In the genomic region with DNA sequence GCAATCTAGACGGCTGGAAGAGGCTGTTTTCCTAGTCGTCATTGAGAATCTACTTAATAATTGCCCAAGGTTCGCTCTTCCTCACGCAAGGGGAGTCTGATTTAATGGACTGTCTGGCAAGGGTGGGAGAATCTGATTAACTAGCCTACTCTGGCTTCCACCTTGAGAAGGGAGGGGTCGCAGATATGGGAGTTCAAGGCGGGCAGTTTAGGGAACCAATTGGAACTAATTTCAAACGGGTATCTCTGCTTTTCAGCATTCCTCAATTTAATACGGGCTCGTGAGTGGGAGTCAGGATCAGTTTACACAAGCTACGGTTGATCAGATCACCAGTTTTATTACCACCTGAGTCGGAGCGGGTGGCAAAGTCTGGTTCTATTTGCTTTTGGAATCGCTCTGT, we compare ENCODE assay signal across 10 mouse cellular contexts. TPM values are rescaled to one million over a fixed set of nuclear protein-coding genes. Genes with fewer than 3 reads are reported as not detected.
DNase-seq lines count a peak whose midpoint lies in the region; ATAC-seq and TF ChIP-seq lines count a peak whose summit lies in the region.
"Had no signal": no experiment of that assay in that cellular context is flagged by ENCODE, and none has a peak within 500 bp of the region (broad histone marks: within the 10 kb centered on the region; RNA-seq: fewer than 3 reads in every experiment).

No protein-coding gene starts in this region.

- no peaks in the 10 kb centered on the region for H3K4me1 ChIP-seq in forebrain, embryonic 14.5 days (ENCODE audit: control insufficient read depth, insufficient read depth, low read length)
- no peaks in the 10 kb centered on the region for H3K4me1 ChIP-seq in forebrain, embryonic 15.5 days
- no peaks in the 10 kb centered on the region for H3K4me1 ChIP-seq in lung, postnatal 0 days (ENCODE audit: insufficient read depth, low read depth, low read length)
- H3K4me1 ChIP-seq in intestine, postnatal 0 days (replicated peaks; ENCODE audit: control insufficient read depth, insufficient read depth, low read length) = peaks cover 2% of the 10 kb centered on the region; the same call in 1 of the 2 replicates
- peaks cover 10% of the 10 kb centered on the region; the same call in 1 of the 2 replicates for H3K4me1 ChIP-seq in stomach, embryonic 14.5 days (ENCODE audit: control insufficient read depth, insufficient read depth, low read length)

- no peak overlapping the region for H3K27ac ChIP-seq in forebrain, embryonic 14.5 days (ENCODE audit: low read depth, low read length)
- no peak overlapping the region for H3K27ac ChIP-seq in forebrain, embryonic 15.5 days (replicated peaks)
- H3K27ac ChIP-seq in lung, postnatal 0 days (ENCODE audit: low read length) = no peak overlapping the region
- no peak overlapping the region for H3K27ac ChIP-seq in intestine, postnatal 0 days (ENCODE audit: low read depth, low read length)
- no peak overlapping the region for H3K27ac ChIP-seq in stomach, embryonic 14.5 days (ENCODE audit: low read length)

- peak overlapping the region; percentile 5; the same call in 1 of the 2 replicates for H3K4me2 ChIP-seq in forebrain, embryonic 14.5 days (ENCODE audit: low read length)
- no peak overlapping the region for H3K4me2 ChIP-seq in forebrain, embryonic 15.5 days (replicated peaks)
- H3K4me2 ChIP-seq in lung, postnatal 0 days (replicated peaks; ENCODE audit: low read depth, low read length) = peak overlapping the region; percentile 30
- H3K4me2 ChIP-seq in intestine, postnatal 0 days (replicated peaks; ENCODE audit: low read depth) = peak overlapping the region; percentile 48
- peak overlapping the region; percentile 30 for H3K4me2 ChIP-seq in stomach, embryonic 14.5 days (replicated peaks; ENCODE audit: low read depth, low read length)

- H3K36me3 ChIP-seq in forebrain, embryonic 14.5 days (ENCODE audit: control insufficient read depth, insufficient read depth, low read length) = no peaks in the 10 kb centered on the region
- no peaks in the 10 kb centered on the region for H3K36me3 ChIP-seq in forebrain, embryonic 15.5 days
- no peaks in the 10 kb centered on the region for H3K36me3 ChIP-seq in lung, postnatal 0 days (ENCODE audit: insufficient read depth, low read length)
- H3K36me3 ChIP-seq in intestine, postnatal 0 days (ENCODE audit: control insufficient read depth, insufficient read depth) = no peaks in the 10 kb centered on the region
- H3K36me3 ChIP-seq in stomach, embryonic 14.5 days (ENCODE audit: control insufficient read depth, insufficient read depth, low read length) = no peaks in the 10 kb centered on the region

- no peaks in the 10 kb centered on the region for H3K9me3 ChIP-seq in forebrain, embryonic 14.5 days (replicated peaks; ENCODE audit: control insufficient read depth, low read length)
- H3K9me3 ChIP-seq in forebrain, embryonic 15.5 days = no peaks in the 10 kb centered on the region
- H3K9me3 ChIP-seq in lung, postnatal 0 days (ENCODE audit: low read length) = no peaks in the 10 kb centered on the region
- H3K9me3 ChIP-seq in intestine, postnatal 0 days (ENCODE audit: control insufficient read depth) = no peaks in the 10 kb centered on the region
- H3K9me3 ChIP-seq in stomach, embryonic 14.5 days (ENCODE audit: control insufficient read depth, low read depth, low read length) = peaks cover 4% of the 10 kb centered on the region; the same call in 1 of the 2 replicates

- H3K27me3 ChIP-seq in forebrain, embryonic 14.5 days (replicated peaks; ENCODE audit: control insufficient read depth, insufficient read depth, low read length) = peaks cover 26% of the 10 kb centered on the region
- H3K27me3 ChIP-seq in forebrain, embryonic 15.5 days = peaks cover 26% of the 10 kb centered on the region
- no peaks in the 10 kb centered on the region for H3K27me3 ChIP-seq in lung, postnatal 0 days (replicated peaks; ENCODE audit: insufficient read depth, low read length)
- H3K27me3 ChIP-seq in intestine, postnatal 0 days (replicated peaks; ENCODE audit: control insufficient read depth, insufficient read depth, low read length) = peaks cover 4% of the 10 kb centered on the region; the same call in 1 of the 2 replicates
- H3K27me3 ChIP-seq in stomach, embryonic 14.5 days (ENCODE audit: control insufficient read depth, insufficient read depth, low read length) = no peaks in the 10 kb centered on the region

- WGBS in forebrain, embryonic 14.5 days = 3% methylated on average over 13 of the region's 13 CpGs
- 2% methylated on average over 13 of the region's 13 CpGs for WGBS in forebrain, embryonic 15.5 days
- WGBS in lung, postnatal 0 days = 1% methylated on average over 13 of the region's 13 CpGs
- 3% methylated on average over 13 of the region's 13 CpGs for WGBS in intestine, postnatal 0 days
- WGBS in stomach, embryonic 14.5 days = under 1% methylated on average over 13 of the region's 13 CpGs

- ATAC-seq in forebrain, embryonic 14.5 days = no peak
- ATAC-seq in forebrain, embryonic 15.5 days (replicated peaks) = no peak
- no peak for ATAC-seq in lung, postnatal 0 days
- no peak for ATAC-seq in intestine, postnatal 0 days
- no peak for ATAC-seq in stomach, embryonic 14.5 days (ENCODE audit: insufficient number of reproducible peaks, insufficient read depth, low FRiP score, low read depth)
- ATAC-seq: inflammation-experienced regulatory T-cells, adult 6 months had no signal

- no peak overlapping the region for H3K4me3 ChIP-seq in forebrain, embryonic 14.5 days (ENCODE audit: low read depth, low read length)
- no peak overlapping the region for H3K4me3 ChIP-seq in forebrain, embryonic 15.5 days
- H3K4me3 ChIP-seq in lung, postnatal 0 days (ENCODE audit: low read depth, low read length) = no peak overlapping the region
- peak overlapping the region; percentile 16; the same call in 1 of the 2 replicates for H3K4me3 ChIP-seq in intestine, postnatal 0 days (ENCODE audit: low read depth, low read length)
- H3K4me3 ChIP-seq in stomach, embryonic 14.5 days (ENCODE audit: low read depth, low read length) = no peak overlapping the region
- H3K4me3 ChIP-seq: erythroblast, embryonic 14.5 days had no signal

- H3K9ac ChIP-seq in forebrain, embryonic 14.5 days (ENCODE audit: low read length) = no peak overlapping the region
- H3K9ac ChIP-seq in forebrain, embryonic 15.5 days (replicated peaks) = no peak overlapping the region
- H3K9ac ChIP-seq in lung, postnatal 0 days (replicated peaks; ENCODE audit: low read depth) = no peak overlapping the region
- no peak overlapping the region for H3K9ac ChIP-seq in intestine, postnatal 0 days (ENCODE audit: low read depth, low read length)
- no peak overlapping the region for H3K9ac ChIP-seq in stomach, embryonic 14.5 days (replicated peaks; ENCODE audit: low read depth, low read length)

- TF ChIP-seq CTCF in lung, postnatal 0 days (IDR thresholded peaks at IDR 0.05) = no peak
- TF ChIP-seq CTCF in intestine, postnatal 0 days (IDR thresholded peaks at IDR 0.05; ENCODE audit: low read depth) = no peak

- peak; percentile 8 for DNase-seq in forebrain, embryonic 14.5 days (ENCODE audit: low spot score)
- DNase-seq in lung, postnatal 0 days (ENCODE audit: low spot score) = no peak
- no peak for DNase-seq in lung, postnatal 36 days
- DNase-seq in ovary, postnatal 10 days (ENCODE audit: low spot score) = no peak
- no peak for DNase-seq in adrenal gland, adult 8-10 months

- no peak for TF ChIP-seq EP300 in lung, postnatal 0 days (IDR thresholded peaks at IDR 0.05)

RNA-seq across cellular contexts. Expression of gene Cux1, which starts 14.3 kb away (rescaled TPM):
- 89.6 and 115 TPM in 2 replicates for polyA plus RNA-seq in forebrain, embryonic 14.5 days (2014; fragmentation: Nextera tagmentation; extraction: Ambion mirVana)
- 144 and 146 TPM in 2 replicates for polyA plus RNA-seq in forebrain, embryonic 15.5 days (2015; fragmentation: Nextera tagmentation; extraction: Ambion mirVana)
- polyA plus RNA-seq in lung, postnatal 0 days (2015; fragmentation: Nextera tagmentation; extraction: Ambion mirVana) = 68.5 and 74.0 TPM in 2 replicates
- polyA plus RNA-seq in intestine, postnatal 0 days (2015; fragmentation: Nextera tagmentation; extraction: Ambion mirVana) = 29.4 and 31.2 TPM in 2 replicates
- 92.8 and 93.1 TPM in 2 replicates for polyA plus RNA-seq in stomach, embryonic 14.5 days (2014; fragmentation: Nextera tagmentation; extraction: Ambion mirVana)
- 100 to 1,000 TPM in 2 of 4 experiments, 10 to 100 TPM in 2; 88.2 to 135 (median 105) TPM for total RNA-seq in adrenal gland, adult 8-10 months (2022)
